Mouse (Mus musculus) lung, embryonic 15.5 days (tissue): ENCODE data around the gene Borcs6. TPM values are rescaled to one million over a fixed set of nuclear protein-coding genes. Genes with fewer than 3 reads are reported as not detected.

ENCODE experiments used
- ATAC-seq: fragments of 200-750 bp; cut with Nextera tagmentation; 2 replicates; pipeline ENCODE4 v1.8.0; 2017; ENCODE audit warnings: moderate number of reproducible peaks, borderline replicate concordance; ENCODE audit not compliant: low FRiP score, low TSS enrichment; ENCODE audit errors: extremely low read depth
- H3K27ac ChIP-seq: fragments of 300-500 bp; sonication (generic); 2 replicates; pipeline ENCODE4 v1.5.1; 2015; ENCODE audit warnings: moderate library complexity, mild to moderate bottlenecking, inconsistent platforms
- H3K27me3 ChIP-seq: fragments of 300-500 bp; sonication (generic); 2 replicates; pipeline ENCODE4 v1.6.1; 2015; ENCODE audit warnings: inconsistent platforms
- H3K36me3 ChIP-seq: fragments of 300-500 bp; sonication (generic); 2 replicates; pipeline ENCODE4 v1.6.1; 2015; ENCODE audit warnings: inconsistent platforms
- H3K4me1 ChIP-seq: fragments of 300-500 bp; sonication (generic); 2 replicates; pipeline ENCODE4 v1.6.1; 2015; ENCODE audit warnings: inconsistent platforms
- H3K4me2 ChIP-seq: fragments of 300-500 bp; sonication (generic); 2 replicates; pipeline ENCODE4 v1.6.1; 2015; ENCODE audit warnings: inconsistent platforms, mild to moderate bottlenecking, moderate library complexity
- H3K4me3 ChIP-seq: fragments of 300-500 bp; sonication (generic); 2 replicates; pipeline ENCODE4 v1.5.1; 2015; ENCODE audit warnings: mild to moderate bottlenecking, inconsistent platforms
- H3K9ac ChIP-seq: fragments of 300-500 bp; sonication (generic); 2 replicates; pipeline ENCODE4 v1.6.1; 2015; ENCODE audit warnings: inconsistent platforms
- H3K9me3 ChIP-seq: fragments of 300-500 bp; sonication (generic); 2 replicates; pipeline ENCODE4 v1.6.1; 2016; ENCODE audit warnings: inconsistent platforms
- WGBS: fragments of 180-500 bp; shearing (Covaris S2); methylation state at CpG from one replicate; pipeline ENCODE4 v1.1.7; 2015; 5-methylcytosine and 5-hydroxymethylcytosine counted together
- polyA plus RNA-seq: library from polyadenylated mRNA; unstranded; fragments of >200 nt; fragmentation: Nextera tagmentation; extraction: Ambion mirVana; gene quantifications from 2 replicates; pipeline ENCODE4 v1.2.1, GENCODE M21; 2015

The Borcs6 gene
- polyA plus RNA-seq, 1 experiment from 2014 or later, result 10.3 TPM

- WGBS, result 68% methylated on average over 6 of the region's 6 CpGs
- ATAC-seq, result no peak
- no peak overlapping the region for H3K27ac ChIP-seq
- H3K27me3 ChIP-seq, result no peaks in the 10 kb centered on the region
- H3K4me1 ChIP-seq, result peaks cover 19% of the 10 kb centered on the region
- H3K9me3 ChIP-seq, result no peaks in the 10 kb centered on the region
- H3K9ac ChIP-seq, result no peak overlapping the region
- H3K36me3 ChIP-seq, result peaks cover 3% of the 10 kb centered on the region; the same call in 1 of the 2 replicates
- no peak overlapping the region for H3K4me2 ChIP-seq
- no peak overlapping the region for H3K4me3 ChIP-seq
Measured at GRCm38 (mm10) chr11:69085608-69086007, 26.1 kb downstream of the Borcs6 start.

- WGBS, result 32% methylated on average over 6 of the region's 6 CpGs
- Histone ChIP-seq H3K36me3 (peaks cover 9% of the 10 kb centered on the region; the same call in 1 of the 2 replicates), H3K27me3 (no peaks in the 10 kb centered on the region), H3K4me2 (no peak overlapping the region), H3K9ac (no peak overlapping the region), H3K4me3 (no peak overlapping the region), H3K4me1 (peaks cover 25% of the 10 kb centered on the region), H3K27ac (no peak overlapping the region), H3K9me3 (no peaks in the 10 kb centered on the region)
- no peak for ATAC-seq
Measured at GRCm38 (mm10) chr11:69086390-69086789, 26.9 kb downstream of the Borcs6 start.

GRCm38 (mm10) chr11:69087082-69087481 is 27.6 kb downstream of the Borcs6 start:
- no peak for ATAC-seq
- peaks cover 25% of the 10 kb centered on the region for H3K4me1 ChIP-seq
- H3K4me2 ChIP-seq, result no peak overlapping the region
- H3K36me3 ChIP-seq, result peaks cover 15% of the 10 kb centered on the region; the same call in 1 of the 2 replicates
- no peaks in the 10 kb centered on the region for H3K27me3 ChIP-seq
- no peak overlapping the region for H3K9ac ChIP-seq
- WGBS, result 26% methylated on average over 4 of the region's 4 CpGs
- no peak overlapping the region; the same call in 1 of the 2 replicates for H3K4me3 ChIP-seq
- no peaks in the 10 kb centered on the region for H3K9me3 ChIP-seq
- no peak overlapping the region for H3K27ac ChIP-seq

- no peak for ATAC-seq
- H3K36me3 ChIP-seq, result peaks cover 19% of the 10 kb centered on the region; the same call in 1 of the 2 replicates
- H3K4me3 ChIP-seq, result peak overlapping the region; percentile 96; the same call in 1 of the 2 replicates
- no peaks in the 10 kb centered on the region for H3K9me3 ChIP-seq
- 58% methylated on average over 2 of the region's 2 CpGs for WGBS
- peak overlapping the region; percentile 86; the same call in 1 of the 2 replicates for H3K4me2 ChIP-seq
- H3K27me3 ChIP-seq, result no peaks in the 10 kb centered on the region
- peaks cover 25% of the 10 kb centered on the region for H3K4me1 ChIP-seq
- H3K9ac ChIP-seq, result no peak overlapping the region
- no peak overlapping the region for H3K27ac ChIP-seq
Measured at GRCm38 (mm10) chr11:69087597-69087996, 28.1 kb downstream of the Borcs6 start.

- Histone ChIP-seq H3K27me3 (no peaks in the 10 kb centered on the region), H3K27ac (peak within 1 kb of the TSS; percentile 96), H3K36me3 (peaks cover 22% of the 10 kb centered on the region; the same call in 1 of the 2 replicates), H3K4me2 (peak within 1 kb of the TSS; percentile 86), H3K4me1 (peaks cover 25% of the 10 kb centered on the region), H3K9me3 (no peaks in the 10 kb centered on the region), H3K9ac (peak within 1 kb of the TSS; percentile 100), H3K4me3 (peak within 1 kb of the TSS; percentile 96)
- peak; percentile 83 for ATAC-seq
- WGBS, result under 1% methylated on average over 50 of the region's 67 CpGs
Measured at GRCm38 (mm10) chr11:69088103-69088855, 28.8 kb downstream of the Borcs6 start, which contains the start of gene Vamp2. Vamp2 (plus strand) TSS chr11:69088490.

GRCm38 (mm10) chr11:69088856-69089615 is 29.5 kb downstream of the Borcs6 start:
- Histone ChIP-seq H3K27me3 (no peaks in the 10 kb centered on the region), H3K9ac (peak overlapping the region; percentile 100), H3K4me1 (peaks cover 28% of the 10 kb centered on the region), H3K9me3 (no peaks in the 10 kb centered on the region), H3K4me2 (peak overlapping the region; percentile 86), H3K27ac (peak overlapping the region; percentile 96), H3K4me3 (peak overlapping the region; percentile 96), H3K36me3 (peaks cover 22% of the 10 kb centered on the region; the same call in 1 of the 2 replicates)
- 11% methylated on average over 25 of the region's 25 CpGs for WGBS
- ATAC-seq, result peak; percentile 24; the same call in 1 of the 2 replicates

GRCm38 (mm10) chr11:69089616-69090290 is 30.2 kb downstream of the Borcs6 start:
- no peaks in the 10 kb centered on the region for H3K9me3 ChIP-seq
- peaks cover 22% of the 10 kb centered on the region; the same call in 1 of the 2 replicates for H3K36me3 ChIP-seq
- H3K4me3 ChIP-seq, result peak overlapping the region; percentile 96
- H3K4me1 ChIP-seq, result peaks cover 33% of the 10 kb centered on the region
- H3K27me3 ChIP-seq, result no peaks in the 10 kb centered on the region
- H3K4me2 ChIP-seq, result peak overlapping the region; percentile 86
- H3K27ac ChIP-seq, result peak overlapping the region; percentile 30; the same call in 1 of the 2 replicates
- no peak for ATAC-seq
- H3K9ac ChIP-seq, result peak overlapping the region; percentile 100
- 82% methylated on average over 12 of the region's 12 CpGs for WGBS

GRCm38 (mm10) chr11:69090367-69090766 is 30.9 kb downstream of the Borcs6 start:
- H3K4me3 ChIP-seq, result peak overlapping the region; percentile 96; the same call in 1 of the 2 replicates
- H3K9me3 ChIP-seq, result no peaks in the 10 kb centered on the region
- H3K4me2 ChIP-seq, result peak overlapping the region; percentile 86
- peaks cover 33% of the 10 kb centered on the region for H3K4me1 ChIP-seq
- H3K9ac ChIP-seq, result peak overlapping the region; percentile 100
- WGBS, result 38% methylated on average over 6 of the region's 6 CpGs
- H3K27ac ChIP-seq, result peak overlapping the region; percentile 30
- no peaks in the 10 kb centered on the region for H3K27me3 ChIP-seq
- no peak for ATAC-seq
- peaks cover 22% of the 10 kb centered on the region; the same call in 1 of the 2 replicates for H3K36me3 ChIP-seq

GRCm38 (mm10) chr11:69091566-69092385 is 32.3 kb downstream of the Borcs6 start:
- H3K4me3 ChIP-seq, result no peak overlapping the region
- H3K9ac ChIP-seq, result peak overlapping the region; percentile 17; the same call in 1 of the 2 replicates
- H3K27ac ChIP-seq, result 0 out of 2 replicates have a peak overlapping the region, but pooled peaks have one; percentile 5
- H3K4me1 ChIP-seq, result peaks cover 33% of the 10 kb centered on the region
- 58% methylated on average over 7 of the region's 7 CpGs for WGBS
- H3K36me3 ChIP-seq, result peaks cover 22% of the 10 kb centered on the region; the same call in 1 of the 2 replicates
- H3K9me3 ChIP-seq, result no peaks in the 10 kb centered on the region
- no peak overlapping the region for H3K4me2 ChIP-seq
- ATAC-seq, result no peak
- H3K27me3 ChIP-seq, result no peaks in the 10 kb centered on the region

GRCm38 (mm10) chr11:69092386-69092751 is 32.9 kb downstream of the Borcs6 start:
- 1% methylated on average over 3 of the region's 3 CpGs for WGBS
- Histone ChIP-seq H3K27me3 (no peaks in the 10 kb centered on the region), H3K36me3 (peaks cover 22% of the 10 kb centered on the region; the same call in 1 of the 2 replicates), H3K4me3 (no peak overlapping the region), H3K4me1 (peaks cover 34% of the 10 kb centered on the region), H3K4me2 (no peak overlapping the region), H3K9ac (no peak overlapping the region), H3K27ac (0 out of 2 replicates have a peak overlapping the region, but pooled peaks have one; percentile 5), H3K9me3 (no peaks in the 10 kb centered on the region)
- ATAC-seq, result no peak
